Mouse (Mus musculus) cerebellum, adult 11-12 months (tissue): ENCODE results near the gene Mpp6.

Experiments used
- DNase-seq: peaks from one replicate; pipeline ENCODE4 v3.0.0; 2022

The Mpp6 gene

DNA sequence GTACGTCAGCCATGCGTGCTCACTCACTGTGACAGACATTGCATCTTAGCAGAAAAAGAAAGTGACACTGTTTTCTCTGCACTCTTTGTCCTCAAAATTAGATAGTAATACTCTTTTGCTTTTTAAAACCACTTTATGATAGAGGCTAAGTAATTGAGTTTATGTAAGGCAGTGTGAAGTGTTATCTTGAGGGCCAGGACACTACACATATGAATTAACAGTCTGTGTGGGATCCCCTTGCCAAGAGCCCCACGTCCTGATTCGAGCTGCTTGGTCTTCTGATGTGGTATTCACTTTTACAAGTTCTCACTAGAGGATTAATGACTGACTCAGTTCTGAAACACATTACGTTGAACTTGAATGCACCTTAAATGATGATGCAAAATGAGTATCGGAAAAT lies 49.8 kb downstream of the Mpp6 start:
- DNase-seq, result no peak

DNA sequence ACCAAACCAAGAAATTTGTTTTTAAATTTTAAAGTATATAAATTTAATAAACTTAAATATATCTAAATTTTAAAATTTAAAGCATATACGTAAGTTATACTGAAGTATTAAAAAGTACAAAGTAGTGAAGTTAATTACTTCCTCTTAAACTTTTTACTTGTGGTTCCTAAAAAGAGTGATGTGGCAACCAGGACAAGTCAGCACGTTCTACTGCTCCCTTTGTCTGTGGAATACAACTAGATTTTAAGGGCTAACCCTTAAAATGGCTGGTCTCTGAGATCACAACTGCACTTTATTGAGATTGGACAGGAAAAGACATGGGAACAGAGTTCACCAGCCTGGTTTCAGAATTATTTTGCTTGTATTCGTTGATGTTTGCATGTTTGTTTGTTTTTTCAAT lies 53.0 kb downstream of the Mpp6 start:
- DNase-seq, result no peak

GRCm38 (mm10) chr6:50168821-50169220 lies 58.8 kb downstream of the Mpp6 start:
- DNase-seq, result no peak

- DNase-seq, result peak; percentile 16
These were observed 59.7 kb downstream of the Mpp6 start for GRCm38 (mm10) chr6:50169771-50170170.

- no peak for DNase-seq
These were observed 65.7 kb downstream of the Mpp6 start for GRCm38 (mm10) chr6:50175736-50176135.

DNA sequence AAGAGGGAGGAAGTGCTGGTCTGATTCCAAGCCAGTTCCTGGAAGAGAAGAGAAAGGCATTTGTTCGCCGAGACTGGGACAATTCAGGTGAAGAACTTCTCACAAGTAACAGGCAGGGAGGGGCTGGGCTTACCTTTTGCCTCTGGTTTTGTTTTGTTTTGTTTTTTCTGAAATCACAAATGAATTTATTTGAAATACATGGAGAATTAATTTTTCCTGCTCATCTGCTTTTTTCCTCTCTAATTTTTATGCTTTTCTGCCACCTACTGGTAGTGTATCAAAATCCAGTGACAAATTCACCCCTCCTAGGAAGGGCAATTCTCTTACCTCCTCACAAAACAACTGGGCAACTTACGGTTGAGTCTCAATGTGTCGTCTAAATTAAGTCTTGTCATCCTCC lies 70.1 kb downstream of the Mpp6 start:
- DNase-seq, result no peak

- no peak for DNase-seq
These were observed 77.9 kb downstream of the Mpp6 start for GRCm38 (mm10) chr6:50187955-50188354.

GRCm38 (mm10) chr6:50189376-50189775 lies 79.3 kb downstream of the Mpp6 start:
- DNase-seq, result no peak

- no peak for DNase-seq
These were observed 81.6 kb downstream of the Mpp6 start for GRCm38 (mm10) chr6:50191605-50192004.

DNA sequence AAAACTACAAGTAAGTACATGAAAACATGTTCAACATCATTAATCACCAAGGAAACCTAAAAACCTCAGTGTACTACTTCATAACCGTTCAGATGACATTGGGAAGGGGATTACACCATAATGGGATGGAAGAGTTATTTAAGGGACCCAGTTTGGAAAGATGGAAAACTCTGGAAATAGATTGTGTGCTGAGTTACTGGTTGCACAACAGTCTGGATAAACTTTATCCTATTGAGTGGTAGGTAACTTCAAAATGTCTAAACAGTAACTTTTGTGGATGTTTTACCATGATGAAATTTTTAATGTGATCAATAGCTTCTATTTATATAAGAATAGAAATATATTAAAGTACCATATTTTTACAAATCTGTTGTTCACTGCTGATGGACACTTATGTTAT lies 82.1 kb downstream of the Mpp6 start:
- DNase-seq, result no peak

GRCm38 (mm10) chr6:50192822-50193221 lies 82.8 kb downstream of the Mpp6 start:
- no peak for DNase-seq

DNA sequence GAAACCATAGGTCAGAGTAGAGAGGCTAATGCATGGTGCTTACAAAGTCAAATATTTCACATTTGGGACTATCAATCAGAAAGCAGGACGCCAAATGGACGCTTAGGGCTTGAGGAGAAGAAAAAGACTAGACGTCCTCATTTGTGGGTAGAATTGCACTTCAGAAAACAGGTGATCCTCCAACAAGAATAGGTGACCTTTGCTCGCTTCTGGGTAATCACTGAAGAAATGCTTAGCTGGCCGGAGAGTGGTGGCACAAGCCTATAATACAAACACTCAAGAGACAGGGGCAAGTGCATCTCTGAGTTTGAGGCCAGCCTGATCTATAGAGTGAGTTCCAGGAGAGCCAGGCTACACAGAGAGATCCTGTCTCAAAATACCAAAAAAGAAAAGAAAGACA lies 83.8 kb downstream of the Mpp6 start:
- no peak for DNase-seq

- no peak for DNase-seq
These were observed 94.3 kb downstream of the Mpp6 start for GRCm38 (mm10) chr6:50204356-50204755.

DNA sequence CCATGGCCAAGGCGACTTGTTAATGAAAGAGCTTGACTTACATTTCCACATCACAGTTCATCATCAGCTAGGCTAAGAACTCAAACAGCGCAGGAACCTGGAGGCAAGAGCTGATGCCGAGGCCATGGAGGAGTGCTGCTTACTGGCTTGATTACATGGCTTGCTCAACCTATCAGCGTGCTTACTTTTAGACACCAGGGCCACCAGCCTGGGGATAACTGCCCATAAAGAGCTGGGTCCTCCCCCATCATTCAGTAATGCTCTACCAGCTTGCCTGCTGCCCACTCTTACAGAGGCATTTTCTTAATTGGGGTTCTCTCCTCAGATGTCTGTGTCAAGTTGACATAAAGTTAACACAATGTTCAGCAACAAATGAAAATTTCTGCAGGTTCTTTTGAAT lies 95.1 kb downstream of the Mpp6 start:
- no peak for DNase-seq

GRCm38 (mm10) chr6:50214711-50215372 lies 104.8 kb downstream of the Mpp6 start:
- no peak for DNase-seq

DNA sequence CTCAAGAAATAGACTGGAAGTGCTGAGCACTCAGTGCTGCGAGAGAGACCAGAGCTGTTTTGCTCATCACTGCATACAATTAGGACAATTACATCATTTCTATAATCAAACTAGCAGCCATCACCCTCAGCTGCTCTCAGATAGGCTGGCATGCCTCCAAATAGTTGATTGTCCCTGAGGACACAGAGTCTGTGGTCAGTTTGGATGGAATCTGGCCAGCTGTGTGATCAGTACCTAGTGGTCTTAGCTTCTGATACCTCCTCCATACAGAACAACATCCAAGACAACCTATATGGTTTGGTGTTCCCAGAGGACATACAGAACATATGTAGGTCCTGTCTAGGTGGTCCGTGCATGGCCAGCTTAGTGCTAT lies 105.3 kb downstream of the Mpp6 start:
- no peak for DNase-seq

DNA sequence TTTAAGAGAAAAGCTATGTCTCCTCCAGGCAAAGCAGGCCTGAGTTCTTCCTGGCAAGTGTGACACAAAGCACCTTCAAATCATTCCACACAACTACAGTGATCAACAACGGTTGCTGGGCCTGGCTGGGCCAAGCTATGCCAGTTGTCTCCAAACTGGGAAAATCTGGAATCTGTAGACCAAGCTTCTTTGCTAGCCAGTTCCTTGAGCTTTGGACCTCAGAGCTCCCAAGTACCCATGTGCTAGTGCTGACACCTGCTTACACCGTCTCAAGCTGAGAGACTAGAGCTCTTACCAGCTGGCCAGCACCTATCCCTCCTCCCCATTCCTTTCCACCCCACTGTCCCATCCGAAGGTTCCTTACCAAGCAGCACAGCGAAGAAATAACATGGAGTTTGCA lies 105.9 kb downstream of the Mpp6 start:
- no peak for DNase-seq

DNA sequence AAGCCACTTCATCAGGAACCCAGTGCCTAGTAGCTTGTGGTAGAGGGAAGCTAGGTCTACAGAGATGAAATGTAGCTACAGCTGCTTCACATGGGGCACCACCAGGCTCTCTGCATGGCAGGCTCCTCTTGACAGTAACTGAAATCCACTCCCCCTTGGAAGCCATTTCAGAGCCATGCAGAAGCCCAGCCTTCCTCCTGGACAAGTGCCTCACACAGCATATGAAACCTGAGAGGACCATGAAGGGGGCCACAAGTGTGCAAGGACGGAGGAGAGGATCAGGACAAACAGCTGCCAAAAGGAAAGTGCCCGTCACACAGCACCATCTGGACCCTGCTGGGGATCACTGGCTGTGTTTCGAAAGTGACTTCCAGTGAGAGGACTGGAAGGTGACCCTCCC lies 108.6 kb downstream of the Mpp6 start:
- DNase-seq, result no peak

DNA sequence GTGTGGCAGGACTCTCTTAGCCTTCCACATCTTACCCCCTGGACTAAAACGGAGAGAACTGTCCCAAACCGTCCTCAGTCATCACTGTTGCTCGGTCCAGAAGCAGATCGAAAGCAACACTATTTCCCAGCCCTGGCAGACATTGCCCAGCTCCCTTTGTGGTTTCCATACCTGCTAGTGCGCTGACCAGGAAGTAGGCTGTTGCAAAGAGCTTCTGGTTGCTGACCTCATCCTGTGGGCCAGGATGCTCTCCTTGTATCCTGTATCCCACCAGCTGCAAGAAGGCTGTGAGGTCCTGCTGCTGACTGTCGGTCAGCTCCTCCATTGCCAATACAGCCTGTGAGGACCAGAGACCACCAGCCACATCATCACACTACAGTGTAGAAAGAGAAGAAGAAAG lies 109.0 kb downstream of the Mpp6 start:
- no peak for DNase-seq

DNA sequence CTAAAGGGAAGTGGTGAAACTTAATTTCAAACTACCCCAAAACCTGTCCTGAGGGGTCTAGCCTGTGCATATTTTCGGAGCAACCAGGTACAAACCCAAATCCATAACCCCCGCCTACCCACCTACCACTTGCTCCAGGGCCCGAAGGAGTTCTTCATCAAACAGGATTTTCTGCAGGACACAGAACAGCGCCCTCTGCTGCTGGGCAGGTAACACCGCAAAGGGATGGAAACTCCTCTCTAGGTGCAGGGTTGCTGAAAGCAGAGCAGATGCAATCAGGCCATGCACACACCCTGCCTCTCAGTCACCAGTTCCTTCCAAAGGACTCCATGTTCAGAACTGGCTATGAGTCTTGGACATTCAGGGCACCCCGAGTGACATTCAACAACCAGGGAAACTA lies 110.8 kb downstream of the Mpp6 start:
- peak; percentile 12 for DNase-seq

DNA sequence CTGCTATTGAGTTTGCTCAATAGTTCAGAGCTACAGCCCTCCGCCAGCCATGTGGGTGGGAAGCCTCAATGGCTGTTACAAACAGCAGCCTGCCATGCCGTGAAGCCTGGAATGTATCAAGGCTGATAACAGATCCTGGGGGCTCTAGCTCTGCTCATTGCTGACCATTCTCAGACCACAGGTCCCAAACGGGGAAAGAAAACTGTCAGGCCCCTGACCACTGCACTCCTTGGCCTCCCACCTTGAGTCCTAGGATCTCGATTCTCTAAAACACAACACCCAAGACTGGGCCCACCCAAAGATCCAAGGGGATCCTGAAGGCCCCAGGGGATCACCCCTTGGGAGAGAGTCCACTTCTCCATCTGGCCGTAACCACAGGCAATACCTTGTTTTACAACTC lies 112.3 kb downstream of the Mpp6 start:
- no peak for DNase-seq

DNA sequence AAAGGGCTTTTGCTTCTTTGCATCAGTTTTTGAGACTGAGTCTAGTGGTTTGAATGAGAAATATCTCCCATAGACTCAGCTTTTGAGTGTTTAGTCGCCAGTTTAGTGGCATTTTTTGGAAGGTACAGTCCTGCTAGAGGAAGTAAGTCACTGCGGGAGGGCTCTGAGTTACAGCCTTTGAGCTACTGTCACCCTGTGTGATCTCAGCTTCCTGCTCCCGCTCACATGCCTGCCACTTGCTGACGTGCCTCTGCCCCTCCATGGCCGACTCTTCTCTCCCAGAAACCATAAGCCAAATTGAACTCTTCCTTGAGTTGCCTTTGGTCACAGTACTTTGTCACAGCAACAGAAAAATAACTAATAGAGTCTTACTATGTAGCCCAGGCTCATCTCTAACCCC lies 112.9 kb downstream of the Mpp6 start:
- no peak for DNase-seq

GRCm38 (mm10) chr6:50223606-50224005 lies 113.6 kb downstream of the Mpp6 start:
- DNase-seq, result no peak

DNA sequence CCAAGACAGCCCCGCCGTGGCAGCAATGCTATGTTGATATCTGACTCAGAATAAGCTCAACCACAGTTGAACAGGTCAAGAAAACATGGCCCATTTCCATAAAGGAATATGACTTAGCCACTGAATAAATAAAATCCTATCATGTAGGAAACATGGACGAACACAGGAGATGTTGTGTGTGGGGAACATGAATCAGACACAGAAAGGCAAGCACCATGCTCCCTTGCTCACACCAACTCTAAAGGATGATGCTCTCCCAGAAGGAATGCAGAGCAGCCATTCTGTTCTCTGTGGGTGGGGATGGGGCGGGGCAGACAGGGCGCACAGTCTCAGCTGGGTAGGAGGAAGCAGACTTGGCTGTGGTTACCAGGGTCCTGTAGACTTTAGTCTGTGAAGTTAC lies 115.2 kb downstream of the Mpp6 start:
- DNase-seq, result no peak

- no peak for DNase-seq
These were observed 118.1 kb downstream of the Mpp6 start for GRCm38 (mm10) chr6:50228180-50228579.

DNA sequence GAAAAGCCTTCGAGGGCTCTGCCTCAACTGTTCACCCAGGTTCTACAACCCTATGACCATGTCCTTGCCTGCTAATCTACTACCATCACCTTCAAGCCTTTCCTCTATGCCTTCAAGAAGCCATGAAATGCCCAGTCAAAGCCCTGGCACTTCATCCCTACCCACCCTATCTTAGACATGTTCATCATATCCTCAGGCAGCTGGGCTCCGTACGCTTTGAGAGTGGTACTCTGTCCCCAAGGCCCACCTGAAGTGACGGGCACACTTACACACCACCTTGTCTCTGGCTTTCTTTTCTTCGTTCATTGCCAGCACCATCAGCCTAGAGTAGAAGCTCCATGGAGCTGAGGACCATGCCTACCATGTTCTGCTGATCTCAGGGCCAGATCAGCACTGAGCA lies 121.2 kb downstream of the Mpp6 start:
- DNase-seq, result no peak
